Mouse (Mus musculus): ENCODE measurements around the gene Ech1.

Ech1 gene

DNA sequence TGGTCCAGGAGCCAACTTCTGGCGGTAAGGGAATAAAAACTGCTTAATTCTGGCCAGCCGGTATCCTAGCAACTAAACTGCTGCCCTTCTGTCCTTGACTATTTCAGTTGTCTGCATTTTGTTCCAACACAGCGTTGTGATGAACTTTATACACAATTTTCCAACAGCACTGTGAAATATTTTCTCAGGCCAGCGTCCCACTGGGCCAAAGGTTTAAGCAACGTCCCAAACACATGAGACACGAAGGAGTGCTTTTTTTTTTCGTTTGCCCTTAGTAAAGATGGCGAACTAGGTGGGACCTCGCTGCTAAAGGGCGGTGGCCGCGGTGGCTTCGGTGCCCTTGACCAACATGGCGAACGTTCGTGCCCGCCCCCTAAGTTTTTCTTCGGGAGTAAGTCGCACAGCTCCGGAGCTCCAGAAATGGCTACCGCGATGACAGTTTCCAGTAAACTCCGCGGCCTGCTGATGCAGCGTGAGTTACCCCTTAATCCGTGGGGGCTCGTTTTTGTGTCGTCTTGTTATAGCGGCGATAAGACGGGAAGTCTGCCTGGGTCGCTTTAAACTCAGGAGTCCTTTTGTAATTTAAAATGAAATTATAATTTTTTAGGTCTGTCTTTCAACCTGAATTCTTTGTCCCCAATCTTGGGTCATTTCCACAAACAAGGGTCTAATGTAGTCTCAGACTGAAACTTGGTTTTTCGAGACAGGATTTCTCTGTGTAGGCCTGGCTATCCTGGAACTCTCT lies at the start of gene Ech1:
TSS of gene Ech1 (plus strand) at position 277 of the 745 bp plus-strand sequence.
- ChIA-PET POLR2A (interaction anchor here (0.6 to 15.7 kb wide), 28 partner anchors 8 to 192 kb away, joined by 3 to 328 read pairs (median 4); partner anchors contain the start of genes Hnrnpl (in 2 of the 4), Sirt2 (in 2 of the 4), Mrps12 (in 1 of the 4) and Sars2 (in 1 of the 4)), CTCF (interaction anchor here in 3 of 4 experiments (0.7 to 1.3 kb wide), 6 partner anchors 15 to 388 kb away, joined by 3 to 5 read pairs (median 3); partner anchors contain the start of gene Gmfg (in 1 of the 3))

DNA sequence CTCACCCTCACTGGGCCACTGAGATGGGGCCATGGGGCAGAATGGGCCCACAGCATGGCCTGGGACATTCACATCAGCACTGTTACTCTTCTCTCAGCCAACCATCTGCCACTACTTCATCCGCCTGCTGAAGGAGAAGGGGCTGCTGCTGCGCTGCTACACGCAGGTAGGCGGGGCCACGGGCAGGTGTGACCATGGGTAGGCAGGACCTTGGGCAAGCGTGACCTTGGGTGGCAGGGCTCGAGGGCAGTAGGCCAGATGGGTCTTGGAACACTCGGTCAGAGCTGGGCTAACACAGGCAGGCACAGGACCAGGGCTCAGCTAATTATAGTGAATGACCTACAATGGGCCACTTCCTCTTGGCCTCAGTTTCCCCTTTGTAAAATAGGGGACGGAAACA lies 46.2 kb upstream of the Ech1 start:
- ChIA-PET CTCF (interaction anchor here in 3 of 4 experiments (0.7 to 2.8 kb wide), 8 partner anchors 8 to 518 kb away, joined by 3 to 25 read pairs (median 6); partner anchors contain the start of genes Mrps12 (in 1 of the 3), Rinl (in 1 of the 3), Sars2 (in 1 of the 3) and Sirt2 (in 1 of the 3)), POLR2A (interaction anchor here in 3 of 4 experiments (1.0 to 6.5 kb wide), 6 partner anchors 11 to 104 kb away, joined by 3 to 47 read pairs (median 4); partner anchors contain the start of genes Rinl (in 1 of the 3) and Sirt2 (in 1 of the 3))

- ChIA-PET CTCF (interaction anchor here (0.5 to 2.8 kb wide), 80 partner anchors 9 to 1349 kb away, joined by 3 to 36 read pairs (median 4); partner anchors contain the start of genes Sirt2 (in 3 of the 4), Rinl (in 2 of the 4), Actn4 (in 1 of the 4) and Eif3k (in 1 of the 4)), POLR2A (interaction anchor here (0.5 to 6.5 kb wide), 61 partner anchors 9 to 388 kb away, joined by 3 to 47 read pairs (median 4); partner anchors contain the start of genes Mrps12 (in 3 of the 4), Sars2 (in 3 of the 4), Rinl (in 2 of the 4) and Sirt2 (in 2 of the 4))
Measured at GRCm38 (mm10) chr7:28780067-28780658, 44.9 kb upstream of the Ech1 start.

DNA sequence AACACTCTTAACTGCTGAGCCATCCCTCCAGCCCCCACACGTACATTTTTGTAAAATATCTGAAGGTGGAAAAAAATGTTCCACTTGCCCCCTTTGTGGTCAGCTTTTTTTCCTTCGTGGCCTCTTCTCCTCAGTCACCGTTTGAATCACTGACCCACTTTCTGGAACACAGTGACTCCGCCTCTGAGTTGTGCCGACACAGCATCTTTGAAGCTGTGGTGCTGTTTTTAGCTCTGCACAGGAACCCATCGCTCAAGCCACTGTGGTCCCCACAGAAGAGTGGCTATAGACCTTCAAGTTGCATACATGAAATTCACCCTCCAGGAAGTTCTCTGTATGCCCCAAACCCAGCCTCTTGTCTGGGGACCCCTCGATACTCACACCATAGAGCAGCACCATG lies 44.2 kb upstream of the Ech1 start:
- POLR2A ChIA-PET: interaction anchor here in 3 of 4 experiments (1.0 to 6.5 kb wide), 21 partner anchors 9 to 258 kb away, joined by 3 to 47 read pairs (median 5); partner anchors contain the start of genes Actn4 (in 1 of the 3), Mrps12 (in 1 of the 3), Rinl (in 1 of the 3) and Sars2 (in 1 of the 3)

DNA sequence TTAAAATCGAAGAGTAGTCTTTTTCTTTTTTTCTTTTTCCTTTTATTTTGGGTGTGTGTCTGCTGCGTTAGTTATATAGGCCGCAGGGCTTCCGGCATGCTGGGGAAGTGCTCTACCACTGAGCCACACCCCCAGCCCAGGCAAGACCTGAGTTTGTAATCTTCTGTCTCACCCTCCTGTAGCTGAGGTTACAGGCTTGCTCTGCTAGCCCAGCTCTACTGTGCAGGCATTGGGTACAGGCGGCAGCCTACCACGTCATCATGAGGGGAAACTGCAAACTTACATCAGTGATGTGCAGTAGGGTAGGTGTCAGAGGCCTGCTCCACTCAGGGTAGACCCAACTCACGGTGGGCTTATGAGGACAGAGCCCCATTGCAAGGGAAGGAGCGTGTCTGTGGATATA lies 43.8 kb upstream of the Ech1 start:
- CTCF ChIA-PET: interaction anchor here in 3 of 4 experiments (0.6 to 2.1 kb wide), 5 partner anchors 9 to 99 kb away, joined by 3 to 36 read pairs (median 3); partner anchors contain the start of gene Rinl (in 1 of the 3)
- POLR2A ChIA-PET: interaction anchor here (0.9 to 6.5 kb wide), 12 partner anchors 9 to 258 kb away, joined by 3 to 47 read pairs (median 5); partner anchors contain the start of gene Rinl (in 1 of the 4)

More for the DNA sequence above, 44.2 kb upstream of the Ech1 start:
- CTCF ChIA-PET: interaction anchor here (0.6 to 2.2 kb wide), 15 partner anchors 9 to 259 kb away, joined by 3 to 36 read pairs (median 5); partner anchors contain the start of genes Actn4 (in 1 of the 4), Mrps12 (in 1 of the 4), Rinl (in 1 of the 4) and Sars2 (in 1 of the 4)

DNA sequence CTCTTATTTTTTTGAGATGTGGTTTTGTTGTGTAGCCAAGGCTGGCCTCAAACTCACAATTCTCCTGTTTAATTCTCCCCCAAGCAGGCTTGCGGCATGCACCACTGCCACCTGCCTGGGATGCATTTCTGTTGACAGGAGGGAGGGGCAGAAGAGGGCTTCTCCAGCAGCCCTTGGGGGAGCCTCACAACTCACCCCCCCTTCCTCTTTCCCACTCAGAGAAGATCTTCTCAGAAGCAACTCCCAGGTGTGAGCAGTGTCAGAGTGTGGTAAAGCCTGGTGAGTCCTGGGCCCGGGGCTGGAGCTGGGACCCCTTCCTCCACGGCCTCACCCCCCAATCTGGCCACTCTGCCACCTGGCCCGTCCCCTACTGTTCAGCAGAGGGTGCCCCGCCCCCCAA lies 39.9 kb upstream of the Ech1 start:
- ChIA-PET CTCF (interaction anchor here (0.6 to 3.4 kb wide), 8 partner anchors 8 to 255 kb away, joined by 3 to 12 read pairs (median 3); partner anchors contain the start of genes Mrps12 (in 2 of the 4) and Sars2 (in 2 of the 4)), POLR2A (interaction anchor here in 3 of 4 experiments (0.6 to 2.2 kb wide), 18 partner anchors 10 to 393 kb away, joined by 3 to 12 read pairs (median 4); partner anchors contain the start of genes Fbxo27 (in 1 of the 3), Med29 (in 1 of the 3), Paf1 (in 1 of the 3) and Sirt2 (in 1 of the 3))

- POLR2A ChIA-PET: interaction anchor here in 2 of 4 experiments (0.6 to 5.8 kb wide), 7 partner anchors 8 to 338 kb away, joined by 3 to 47 read pairs (median 3); no protein-coding TSS in a partner anchor
- CTCF ChIA-PET: interaction anchor here in 1 of 4 experiments (2.5 kb wide), 1 partner anchor 8 kb away, joined by 9 read pairs; no protein-coding TSS in a partner anchor
Measured at GRCm38 (mm10) chr7:28787884-28788283, 37.1 kb upstream of the Ech1 start.

GRCm38 (mm10) chr7:28788307-28789195 lies 36.5 kb upstream of the Ech1 start, which contains the start of gene Rinl:
TSS of gene Rinl (plus strand) at chr7:28788969.
- CTCF ChIA-PET: interaction anchor here in 2 of 4 experiments (0.5 to 4.7 kb wide), 4 partner anchors 8 to 79 kb away, joined by 3 to 36 read pairs (median 11); no protein-coding TSS in a partner anchor
- POLR2A ChIA-PET: interaction anchor here in 2 of 4 experiments (0.5 to 5.8 kb wide), 14 partner anchors 9 to 337 kb away, joined by 3 to 47 read pairs (median 4); partner anchors contain the start of genes Mrps12 (in 2 of the 2), Sars2 (in 2 of the 2), Eif3k (in 1 of the 2) and Hnrnpl (in 1 of the 2)

- POLR2A ChIA-PET: interaction anchor here in 2 of 4 experiments (0.5 to 5.8 kb wide), 18 partner anchors 9 to 193 kb away, joined by 3 to 47 read pairs (median 4); partner anchors contain the start of genes Mrps12 (in 2 of the 2), Sars2 (in 2 of the 2), Sirt2 (in 2 of the 2) and Eif3k (in 1 of the 2)
- CTCF ChIA-PET: interaction anchor here (0.5 to 4.7 kb wide), 11 partner anchors 9 to 255 kb away, joined by 3 to 36 read pairs (median 5); partner anchors contain the start of gene Sirt2 (in 1 of the 4)
Measured at GRCm38 (mm10) chr7:28789235-28789634, 35.8 kb upstream of the Ech1 start.

GRCm38 (mm10) chr7:28790066-28790806 lies 34.8 kb upstream of the Ech1 start:
- ChIA-PET POLR2A (interaction anchor here (0.6 to 5.8 kb wide), 26 partner anchors 8 to 348 kb away, joined by 3 to 57 read pairs (median 4); partner anchors contain the start of genes Sirt2 (in 3 of the 4) and Hnrnpl (in 1 of the 4)), CTCF (interaction anchor here (0.5 to 4.7 kb wide), 26 partner anchors 9 to 737 kb away, joined by 3 to 36 read pairs (median 4); partner anchors contain the start of genes Mrps12 (in 1 of the 4), Sars2 (in 1 of the 4) and Sirt2 (in 1 of the 4))

- CTCF ChIA-PET: interaction anchor here (0.6 to 4.7 kb wide), 20 partner anchors 9 to 492 kb away, joined by 3 to 36 read pairs (median 4); partner anchors contain the start of genes Gmfg (in 1 of the 4), Mrps12 (in 1 of the 4), Sars2 (in 1 of the 4) and Sirt2 (in 1 of the 4)
- POLR2A ChIA-PET: interaction anchor here in 3 of 4 experiments (0.6 to 5.8 kb wide), 28 partner anchors 8 to 261 kb away, joined by 3 to 57 read pairs (median 4); partner anchors contain the start of genes Eif3k (in 1 of the 3), Hnrnpl (in 1 of the 3), Map4k1 (in 1 of the 3) and Mrps12 (in 1 of the 3)
Measured at GRCm38 (mm10) chr7:28791706-28792105, 33.3 kb upstream of the Ech1 start.

GRCm38 (mm10) chr7:28792391-28793185 lies 32.4 kb upstream of the Ech1 start:
- ChIA-PET CTCF (interaction anchor here (0.5 to 4.7 kb wide), 24 partner anchors 7 to 518 kb away, joined by 3 to 36 read pairs (median 4); partner anchors contain the start of genes Gmfg (in 1 of the 4), Mrps12 (in 1 of the 4), Sars2 (in 1 of the 4) and Sirt2 (in 1 of the 4)), POLR2A (interaction anchor here in 3 of 4 experiments (0.5 to 5.8 kb wide), 40 partner anchors 9 to 190 kb away, joined by 3 to 57 read pairs (median 4); partner anchors contain the start of genes Hnrnpl (in 2 of the 3), Eif3k (in 1 of the 3), Map4k1 (in 1 of the 3) and Mrps12 (in 1 of the 3))

- CTCF ChIA-PET: interaction anchor here (0.5 to 3.2 kb wide), 20 partner anchors 9 to 449 kb away, joined by 3 to 22 read pairs (median 4); partner anchors contain the start of genes Hnrnpl (in 1 of the 4), Mrps12 (in 1 of the 4) and Sars2 (in 1 of the 4)
- POLR2A ChIA-PET: interaction anchor here in 3 of 4 experiments (0.6 to 4.6 kb wide), 11 partner anchors 13 to 881 kb away, joined by 3 to 57 read pairs (median 3); partner anchors contain the start of genes Ech1 (in 1 of the 3) and Hnrnpl (in 1 of the 3)
Measured at GRCm38 (mm10) chr7:28793834-28794233, 31.2 kb upstream of the Ech1 start.

All from embryonic stem cell, embryonic (primary cell).